Mouse (Mus musculus): ENCODE measurements around the gene Ylpm1.

Ylpm1 gene

DNA sequence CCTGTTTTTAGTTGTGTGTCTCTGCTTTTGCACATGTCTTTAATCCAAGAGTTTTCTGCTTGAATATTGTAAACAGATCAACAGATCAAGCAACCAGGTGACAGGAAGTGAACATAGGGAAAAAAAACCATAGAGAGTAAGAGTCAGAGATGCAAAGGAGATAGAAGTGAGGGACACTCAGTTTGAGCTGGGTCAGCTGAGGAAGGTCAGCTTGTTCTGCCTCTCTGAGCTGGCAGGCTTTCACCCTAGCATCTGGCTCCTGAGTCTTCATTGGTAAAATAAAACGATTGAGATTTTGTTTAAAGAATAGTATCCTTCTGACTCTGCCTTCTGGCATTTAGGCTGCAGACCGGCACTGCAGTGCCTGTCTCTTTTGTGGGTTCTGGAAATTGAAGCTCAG lies 14.4 kb downstream of the Ylpm1 start:
- no peak for DNase-seq

DNA sequence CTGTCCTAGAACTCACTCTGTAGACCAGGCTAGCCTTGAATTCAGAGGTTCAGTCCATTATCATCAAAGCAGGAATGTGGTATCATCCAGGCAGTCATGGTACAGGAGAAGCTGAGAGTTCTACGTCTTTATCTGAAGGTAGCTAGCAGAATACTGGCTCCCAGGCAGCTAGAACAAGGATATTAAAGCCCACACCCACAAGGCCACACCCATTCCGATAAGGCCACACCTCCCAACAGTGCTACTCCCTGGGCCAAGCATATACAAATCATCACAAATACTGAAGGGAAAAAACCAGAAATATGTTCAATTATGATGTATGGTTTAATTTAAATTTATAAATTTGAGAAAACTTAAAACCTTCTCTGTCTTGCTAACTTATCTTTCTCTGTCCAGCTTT lies 16.1 kb downstream of the Ylpm1 start:
- DNase-seq = no peak

DNA sequence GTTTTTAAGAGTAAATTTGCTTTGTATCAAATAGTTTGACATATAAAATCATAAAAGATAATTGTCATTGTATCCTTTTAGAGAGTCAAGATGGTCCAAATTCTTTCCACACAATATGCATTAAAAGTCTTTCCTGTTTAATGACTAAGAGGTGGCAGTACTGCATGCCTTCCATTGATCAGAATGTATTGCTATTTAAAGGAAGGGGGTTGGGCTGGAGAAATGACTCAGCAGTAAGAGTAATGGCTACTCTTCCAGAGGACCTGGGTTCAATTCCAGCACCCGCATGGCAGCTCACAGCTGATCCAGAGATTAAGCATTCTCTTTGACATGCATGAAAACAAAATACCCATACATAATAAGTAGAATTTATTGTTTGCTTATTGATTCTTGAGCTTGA lies 25.9 kb downstream of the Ylpm1 start:
- DNase-seq = no peak

DNA sequence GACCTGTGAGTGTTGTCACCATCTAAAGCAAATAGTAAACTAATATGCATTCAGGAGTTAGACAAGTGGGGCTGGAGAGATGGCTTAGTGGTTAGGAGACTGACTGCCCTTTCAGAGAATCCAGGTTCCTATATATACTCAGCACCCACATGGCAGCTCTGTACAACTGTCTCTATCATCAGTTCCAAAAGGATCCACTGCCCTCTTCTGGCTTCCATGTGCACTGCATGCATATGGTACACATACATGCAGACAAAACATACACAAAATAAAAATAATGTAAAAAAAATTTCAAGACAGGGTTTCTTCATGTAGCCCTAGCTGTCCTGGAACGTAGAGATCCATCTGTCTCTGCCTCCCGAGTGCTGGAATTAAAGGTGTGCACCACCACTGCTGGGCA lies 36.6 kb downstream of the Ylpm1 start:
- DNase-seq = peak; percentile 24

DNA sequence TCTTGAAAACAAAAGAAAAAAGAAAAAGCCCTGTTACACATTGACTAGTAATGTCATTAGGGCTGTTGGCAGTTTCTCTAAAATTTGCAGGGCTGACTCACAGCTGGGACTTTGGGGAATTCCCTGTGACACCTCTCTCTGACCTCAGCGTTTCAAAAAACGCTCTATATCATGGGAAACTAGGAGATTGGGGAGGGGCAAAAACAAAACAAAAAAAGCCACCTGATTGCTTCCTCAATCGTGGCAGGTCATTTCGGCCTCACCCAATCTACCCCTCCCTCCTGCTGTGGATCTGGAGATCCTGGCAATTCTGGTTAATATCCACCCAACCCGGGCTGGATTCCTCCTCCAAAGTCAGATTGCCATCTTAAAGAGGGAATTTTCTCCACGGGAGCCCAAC lies 55.1 kb downstream of the Ylpm1 start:
- peak; percentile 26 for DNase-seq

DNA sequence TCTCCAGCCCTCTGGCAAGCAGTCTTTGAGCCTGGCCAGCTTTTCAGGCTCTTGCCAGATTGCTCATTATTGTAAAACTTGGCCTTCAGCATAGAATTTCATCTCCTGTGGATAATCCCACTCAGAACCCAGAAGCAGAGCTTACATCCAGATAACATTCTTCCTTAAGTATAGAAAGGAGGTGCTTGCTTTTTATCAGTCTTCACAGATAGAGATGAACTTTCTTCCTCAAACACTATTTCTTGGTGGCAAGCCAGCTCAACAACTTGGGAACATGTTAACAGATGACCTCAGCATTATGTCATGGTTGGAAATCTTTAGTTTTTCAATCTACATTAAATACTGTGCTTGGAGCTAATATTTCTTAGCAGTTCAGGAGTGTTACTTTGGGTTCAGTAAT lies 74.9 kb downstream of the Ylpm1 start:
- DNase-seq = no peak

DNA sequence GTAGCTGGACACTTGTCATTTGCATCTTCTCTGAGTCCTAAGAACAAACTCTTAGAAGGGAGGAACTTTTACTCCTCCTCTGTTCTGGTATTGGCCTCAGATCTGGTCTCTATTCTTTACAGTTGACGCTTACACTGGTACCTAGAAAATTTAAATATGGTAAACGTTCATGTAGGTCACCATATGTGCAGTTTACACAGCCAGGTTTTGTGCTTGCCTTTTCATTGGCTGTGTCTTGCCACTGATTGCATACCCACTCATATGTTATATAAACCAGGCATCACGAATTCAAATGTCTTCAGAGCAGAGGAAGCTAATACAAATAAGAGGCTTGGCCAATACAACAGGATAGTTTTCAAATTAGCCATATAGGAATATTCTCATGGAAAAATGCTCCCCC lies 81.0 kb downstream of the Ylpm1 start:
- DNase-seq = no peak

DNA sequence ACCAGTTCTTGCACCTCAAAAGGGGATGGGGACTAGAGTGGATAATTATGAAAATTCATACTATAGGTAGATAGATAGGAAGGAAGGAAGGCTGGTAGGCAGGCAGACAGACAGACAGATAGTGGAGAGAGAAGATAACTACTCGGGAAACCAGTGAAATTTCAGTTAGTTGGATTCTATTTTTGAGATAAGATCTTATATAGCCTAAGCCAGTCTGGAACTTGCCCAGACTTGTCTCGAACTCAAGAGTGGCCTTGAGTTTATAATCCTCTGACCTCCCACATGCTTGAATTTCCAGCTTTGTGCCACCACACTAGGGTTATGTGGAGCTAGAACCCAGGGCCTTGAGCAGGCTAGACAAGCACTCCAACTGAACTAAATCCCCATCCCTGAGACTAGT lies 88.1 kb downstream of the Ylpm1 start:
- no peak for DNase-seq

DNA sequence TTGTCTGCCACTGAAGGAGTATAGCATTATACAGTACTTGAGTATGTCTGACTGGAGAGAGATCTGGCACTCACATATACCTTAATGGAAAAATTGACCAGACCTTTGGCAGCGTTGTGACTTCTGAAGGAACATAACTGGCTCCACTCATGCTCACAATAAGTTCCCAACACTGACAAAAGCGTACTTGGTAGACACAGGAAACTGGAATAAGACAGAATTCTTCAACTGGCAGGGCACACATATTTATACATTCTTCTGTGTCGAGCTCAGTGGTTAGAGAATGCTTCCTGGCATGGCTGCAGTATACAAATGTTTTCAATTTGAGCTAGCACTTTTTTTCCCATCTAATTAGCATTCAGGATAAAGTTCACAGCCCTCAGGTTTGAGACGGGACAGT lies 88.8 kb downstream of the Ylpm1 start:
- no peak for DNase-seq

DNA sequence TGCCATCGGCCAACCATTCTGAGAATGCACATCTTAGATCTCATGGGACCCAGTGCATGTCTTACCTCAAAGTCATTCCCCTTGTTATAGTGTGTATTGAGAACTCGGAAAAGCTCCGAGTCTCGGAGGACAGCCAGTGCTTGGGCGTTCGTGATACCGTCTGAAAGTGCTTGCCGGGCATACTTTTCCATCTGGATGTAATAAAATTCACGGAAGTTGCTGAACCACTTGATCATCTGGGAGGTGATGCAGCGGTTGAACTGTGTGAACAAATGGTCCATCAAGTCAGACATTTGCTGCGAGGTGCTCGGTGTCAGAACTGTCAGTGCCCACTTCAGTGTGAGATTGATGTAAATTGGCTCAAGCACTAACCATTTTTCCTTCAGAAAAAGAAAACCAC lies 91.7 kb downstream of the Ylpm1 start:
- no peak for DNase-seq

DNA sequence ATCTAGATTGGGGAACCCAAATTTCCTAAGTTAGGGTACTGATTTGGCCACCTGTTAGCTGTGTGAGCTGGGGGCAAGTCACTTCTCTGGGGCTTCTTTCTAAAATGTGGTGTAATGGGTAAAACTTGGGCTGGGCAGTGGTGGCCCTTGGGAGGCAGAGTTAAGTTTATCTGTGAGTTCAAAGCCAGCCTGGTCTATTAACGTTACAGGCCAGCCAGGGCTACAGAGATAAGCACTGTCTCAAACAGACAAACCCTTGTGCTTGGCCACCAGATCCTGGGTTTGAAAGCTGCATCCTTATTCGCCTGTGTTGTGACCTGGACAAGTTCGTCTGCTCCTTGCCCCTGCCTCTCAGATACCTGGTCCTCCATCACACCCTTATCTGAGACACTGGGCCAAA lies 95.1 kb downstream of the Ylpm1 start:
- DNase-seq = no peak

DNA sequence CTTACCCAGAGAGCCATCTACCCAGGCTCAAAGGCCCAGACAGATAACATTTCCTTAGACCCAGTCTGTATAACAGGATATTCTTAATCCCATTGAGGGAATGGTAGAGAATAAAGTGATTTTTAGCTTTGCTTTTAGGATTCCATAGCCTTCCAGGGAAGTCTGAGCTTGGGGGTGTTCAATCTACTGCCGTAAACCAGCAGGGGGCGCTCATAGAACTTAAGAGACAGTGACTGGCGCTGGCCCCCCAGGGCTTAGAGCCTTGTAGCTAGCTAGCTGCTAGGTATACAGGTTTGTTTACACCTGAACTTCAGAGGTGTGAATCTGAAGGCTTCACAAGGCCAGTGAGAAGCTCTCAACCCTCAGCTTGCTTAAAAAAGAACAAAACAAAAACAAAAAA lies 96.1 kb downstream of the Ylpm1 start:
- peak; percentile 76 for DNase-seq

DNA sequence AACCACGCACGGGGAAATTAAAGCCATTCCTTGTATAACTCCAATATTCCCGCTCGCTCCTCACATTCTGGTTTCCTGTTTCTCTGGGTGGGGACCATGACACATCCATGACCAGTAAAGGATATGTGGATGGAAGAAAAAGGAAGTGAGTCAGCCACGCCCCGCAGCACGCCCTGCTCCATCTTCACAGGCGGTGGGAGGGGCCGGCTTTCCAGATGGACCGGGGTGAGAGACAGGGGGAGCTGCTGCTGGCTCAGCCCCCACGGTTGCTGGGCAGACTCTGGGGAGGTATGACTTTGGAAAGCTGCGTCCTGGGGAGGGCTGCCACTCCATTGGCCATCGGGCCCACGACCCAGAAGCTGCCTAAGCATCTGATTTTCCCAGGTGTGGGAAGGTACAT lies 97.9 kb downstream of the Ylpm1 start:
- no peak for DNase-seq

DNA sequence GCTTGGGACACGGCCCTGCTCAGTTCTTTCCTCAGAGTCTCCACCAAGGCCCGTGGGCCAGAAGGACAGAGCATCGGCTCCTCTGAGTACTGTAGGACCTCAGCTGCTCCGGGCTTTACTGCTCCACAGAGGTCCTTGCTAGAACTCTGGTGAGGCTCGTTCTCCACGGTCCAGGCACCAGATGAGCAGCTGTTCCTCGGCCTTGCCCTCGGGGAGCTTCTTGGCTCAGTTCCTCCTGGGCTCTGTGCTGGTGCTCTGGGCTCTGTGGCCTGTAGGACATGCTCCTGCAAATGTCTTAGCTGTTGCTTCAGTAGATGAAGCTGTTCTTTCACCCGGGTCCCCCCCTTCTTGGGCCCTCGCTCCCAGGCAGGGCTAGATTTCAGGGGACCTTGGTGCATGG lies 98.6 kb downstream of the Ylpm1 start:
- DNase-seq = no peak

DNA sequence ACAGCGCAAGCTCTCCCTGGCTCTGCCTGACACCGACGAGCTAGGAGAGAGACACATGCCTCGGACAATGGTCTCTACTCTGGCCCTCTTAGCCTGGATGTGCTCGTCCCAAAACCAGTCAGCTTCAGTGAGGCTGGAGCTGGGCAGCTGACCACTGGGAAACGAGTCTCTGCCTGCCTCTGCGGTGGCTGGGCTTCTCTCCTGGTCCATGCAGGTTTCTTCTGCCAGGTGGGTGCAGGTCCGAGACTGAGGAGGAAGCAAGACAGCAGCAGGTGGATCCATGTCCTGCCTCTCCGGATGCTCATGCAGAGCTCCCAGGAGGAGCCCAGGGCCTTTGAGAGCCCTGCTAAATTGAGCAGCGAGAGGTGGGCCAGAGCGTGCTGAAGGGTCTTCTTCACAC lies 99.0 kb downstream of the Ylpm1 start:
- no peak for DNase-seq

DNA sequence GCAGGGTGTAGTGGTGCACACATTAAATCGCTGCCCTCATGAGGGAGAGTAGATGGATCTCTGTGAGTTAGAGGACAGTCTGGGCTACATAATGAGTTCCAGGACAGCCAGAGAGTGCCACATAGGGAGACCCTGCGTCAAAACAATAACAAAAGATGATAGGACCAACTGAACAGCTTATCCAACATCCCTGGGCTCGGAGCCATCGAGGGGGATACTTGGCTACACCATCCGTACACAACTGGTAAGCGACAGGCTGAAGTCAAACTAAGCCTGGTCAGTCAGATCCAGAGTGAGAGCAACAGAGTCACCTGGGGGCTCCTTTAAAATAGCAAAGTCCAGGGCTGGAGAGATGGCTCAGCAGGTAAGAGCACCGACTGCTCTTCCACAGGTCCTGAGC lies 99.7 kb downstream of the Ylpm1 start:
- DNase-seq = no peak

DNA sequence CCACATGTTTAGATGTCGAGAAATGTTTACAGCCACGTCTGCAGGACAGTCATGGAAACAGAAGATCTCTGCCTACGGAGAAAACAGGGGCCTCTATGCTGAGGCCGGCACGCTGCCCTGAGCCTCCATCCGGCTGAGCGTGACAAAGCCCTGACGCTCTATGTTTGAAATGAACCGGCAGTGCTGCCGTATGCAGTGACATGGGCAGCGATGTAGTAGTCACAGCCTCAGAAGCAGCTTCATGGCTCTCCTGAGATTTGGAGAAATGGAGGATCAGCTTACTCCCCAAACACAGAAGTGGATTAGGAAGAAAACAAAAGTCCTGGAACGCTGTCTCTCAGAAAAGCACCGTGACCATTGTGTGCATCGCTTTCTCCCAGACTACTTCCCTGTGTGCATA lies 104.9 kb downstream of the Ylpm1 start:
- no peak for DNase-seq

DNA sequence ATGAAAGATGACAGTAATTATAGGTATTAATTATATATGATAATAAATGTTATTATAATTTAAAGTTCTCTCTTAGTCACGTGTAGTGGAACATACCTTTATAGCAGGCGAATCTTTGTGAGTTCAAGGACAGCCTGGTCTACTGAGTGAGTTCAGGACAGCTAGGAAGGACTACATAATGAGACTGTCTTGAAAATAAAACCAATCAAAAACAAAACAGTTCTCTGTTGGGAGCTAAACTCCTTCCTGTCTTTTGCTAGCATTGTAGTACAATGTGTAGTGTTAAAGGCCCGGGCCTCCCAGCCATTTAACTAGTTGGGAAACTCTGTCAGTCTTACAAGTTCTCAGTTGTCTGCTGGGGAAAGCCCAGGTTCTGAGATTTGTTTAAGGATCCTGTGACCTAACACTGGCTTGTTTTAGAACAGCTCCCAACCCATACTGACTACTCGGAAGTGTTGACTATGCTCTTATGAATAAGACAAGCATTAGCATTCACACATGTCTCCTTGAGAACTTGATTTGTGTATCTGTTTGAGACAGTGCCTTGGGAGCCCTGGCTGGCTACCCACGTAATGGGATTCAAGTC lies 105.5 kb downstream of the Ylpm1 start:
- DNase-seq = no peak

DNA sequence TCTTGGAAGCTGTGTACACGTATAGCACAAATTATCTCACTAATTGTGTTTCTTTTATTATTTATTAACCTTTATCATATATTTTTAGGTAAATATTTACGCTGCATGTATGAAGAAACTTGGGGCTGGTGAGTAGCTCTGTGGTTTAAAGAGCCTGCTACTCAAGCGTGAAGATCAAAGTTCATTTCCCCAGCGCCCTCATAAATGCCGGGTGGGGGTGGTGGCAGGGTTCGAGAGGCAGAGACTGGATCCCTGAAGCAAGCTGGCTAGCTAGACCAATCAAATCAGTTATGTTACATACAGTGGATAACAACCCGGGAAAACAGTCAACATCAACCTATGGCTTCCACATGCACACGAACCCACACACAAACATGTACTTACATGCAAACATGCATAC lies 107.0 kb downstream of the Ylpm1 start:
- peak; percentile 66 for DNase-seq

DNA sequence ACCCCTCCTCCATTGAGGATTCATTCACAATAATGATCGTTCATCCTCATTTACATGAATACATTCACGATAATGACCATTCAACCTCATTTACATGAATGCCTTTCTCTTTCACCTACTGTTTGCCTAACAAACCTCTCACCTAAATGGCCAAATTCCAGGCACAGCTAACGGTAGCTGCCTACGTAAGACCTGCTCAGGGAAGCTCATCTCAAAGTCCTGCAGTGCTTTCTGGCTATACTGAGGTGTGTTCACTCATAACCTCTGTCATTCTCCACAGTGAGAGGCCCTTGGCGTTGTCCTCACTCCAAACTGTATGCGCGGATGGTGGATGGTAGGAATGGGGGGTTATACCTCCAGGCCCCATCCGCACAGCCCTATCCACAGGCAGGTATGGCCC lies 108.7 kb downstream of the Ylpm1 start:
- peak; percentile 47 for DNase-seq

DNA sequence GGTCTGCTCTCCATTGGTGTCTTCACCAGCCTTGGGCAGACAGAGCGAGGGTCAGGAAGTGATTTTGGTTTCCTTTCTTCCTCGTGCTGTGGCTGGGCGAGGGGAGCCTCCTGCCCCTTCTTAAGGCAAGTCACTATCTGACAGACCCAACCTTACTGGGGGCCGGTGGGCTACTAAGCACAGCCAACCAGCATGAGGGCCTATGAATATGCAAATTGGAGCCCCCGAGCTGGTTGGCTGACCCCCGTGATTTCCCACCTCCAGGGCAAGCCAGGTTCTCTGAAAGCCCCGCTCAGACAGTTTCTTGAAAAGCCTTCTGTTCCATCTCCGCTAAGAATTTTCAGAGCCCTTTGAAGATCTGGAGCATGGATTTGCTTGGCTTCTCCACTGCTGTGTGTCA lies 110.2 kb downstream of the Ylpm1 start:
- DNase-seq = no peak

DNA sequence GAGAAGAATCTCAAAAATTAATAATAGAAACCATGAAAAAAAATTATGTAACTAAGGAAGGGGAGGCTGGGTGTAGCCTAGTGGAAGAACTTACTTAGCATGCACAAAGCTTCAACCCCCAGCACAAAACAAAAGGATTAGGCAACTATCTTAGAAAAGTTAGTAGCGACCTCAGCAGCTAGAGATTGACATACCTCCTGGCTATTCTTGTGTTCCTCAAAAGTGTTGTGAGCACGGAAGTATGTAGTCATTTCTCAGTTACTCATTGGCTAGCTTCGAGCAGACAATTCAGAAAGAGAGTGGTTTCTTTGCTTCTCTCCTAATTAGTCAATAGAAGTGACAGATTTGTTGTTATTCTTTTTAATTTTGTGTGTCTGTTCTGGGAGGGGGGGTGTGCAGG lies 112.5 kb downstream of the Ylpm1 start:
- DNase-seq = no peak

DNA sequence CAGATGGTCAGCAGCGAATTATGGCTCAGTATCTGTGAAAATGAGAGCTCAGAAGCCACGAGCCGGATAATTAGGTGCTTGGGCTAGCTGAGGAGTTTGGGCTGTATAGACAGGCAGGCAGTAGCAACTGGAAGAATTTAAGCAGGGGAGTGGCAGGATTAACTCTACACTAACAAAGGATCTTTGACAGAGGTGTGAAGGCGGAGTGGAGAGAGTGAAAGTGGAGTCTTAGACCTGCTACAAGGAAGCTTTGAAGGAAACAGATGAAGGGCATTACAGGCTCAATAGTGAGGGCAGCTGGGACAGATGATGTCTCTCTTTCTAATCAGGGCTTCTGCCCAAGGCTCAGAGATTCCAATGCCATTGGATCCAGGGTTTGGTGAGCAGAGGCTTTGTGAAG lies 113.3 kb downstream of the Ylpm1 start:
- no peak for DNase-seq

DNA sequence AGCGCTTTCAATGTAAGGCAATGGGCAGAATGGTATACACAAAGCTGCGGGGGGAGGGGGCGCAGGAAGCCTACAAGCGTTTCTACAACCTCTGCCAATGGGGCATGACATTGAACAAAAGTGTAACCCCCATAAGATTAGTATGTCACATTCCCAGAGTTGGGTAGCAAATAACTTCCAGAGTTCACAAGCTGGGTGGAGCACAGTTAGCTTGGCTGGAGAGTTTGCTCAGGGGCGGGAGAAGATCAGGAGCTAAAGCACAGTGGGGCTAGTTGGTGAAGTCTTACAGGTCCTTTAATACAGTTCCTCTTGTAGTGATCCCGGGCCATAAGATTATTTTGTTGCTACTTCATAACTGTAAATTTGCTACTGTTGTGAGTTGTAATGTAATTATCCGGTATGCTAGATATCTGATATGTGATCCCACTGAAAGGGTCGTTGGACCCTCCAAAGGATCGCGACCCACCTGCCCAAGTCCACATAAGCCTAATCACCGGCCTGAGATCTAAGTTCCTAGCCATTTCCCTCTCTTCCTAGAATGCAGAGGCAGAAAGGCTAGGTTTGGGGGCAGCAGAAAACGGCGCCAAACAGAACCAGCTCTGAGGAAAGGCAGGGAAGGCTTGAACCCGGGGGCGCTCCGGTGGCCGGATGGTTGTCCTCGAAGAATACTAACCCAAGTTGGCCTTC lies 114.0 kb downstream of the Ylpm1 start:
- no peak for DNase-seq

Measured in kidney, adult 9 months (tissue).